Mouse (Mus musculus) hindbrain, embryonic 10.5 days (tissue): ENCODE measurements around the gene Slc2a9. TPM values are rescaled to one million over a fixed set of nuclear protein-coding genes. Genes with fewer than 3 reads are reported as not detected.

Experiments
- DNase-seq: peaks from one replicate; pipeline ENCODE4 v3.0.0-alpha.2; 2017; ENCODE audit warnings: low spot score
- H3K27ac ChIP-seq: fragments of 300-500 bp; sonication (generic); 2 replicates; pipeline ENCODE4 v1.5.1; 2016; ENCODE audit warnings: mild to moderate bottlenecking, moderate library complexity
- H3K27me3 ChIP-seq: fragments of 300-500 bp; sonication (generic); 2 replicates; pipeline ENCODE4 v1.6.1; 2016; ENCODE audit warnings: mild to moderate bottlenecking; ENCODE audit not compliant: poor library complexity, insufficient read depth, severe bottlenecking
- H3K36me3 ChIP-seq: fragments of 300-500 bp; sonication (generic); 2 replicates; pipeline ENCODE4 v1.6.1; 2016; ENCODE audit warnings: mild to moderate bottlenecking, moderate library complexity
- H3K4me1 ChIP-seq: fragments of 300-500 bp; sonication (generic); replicated peaks from 2 replicates; pipeline ENCODE4 v1.6.1; 2016; ENCODE audit warnings: mild to moderate bottlenecking
- H3K4me3 ChIP-seq: fragments of 300-500 bp; sonication (generic); 2 replicates; pipeline ENCODE4 v1.5.1; 2016; ENCODE audit warnings: mild to moderate bottlenecking, moderate library complexity
- H3K9me3 ChIP-seq: fragments of 300-500 bp; sonication (generic); 2 replicates; pipeline ENCODE4 v1.6.1; 2016; ENCODE audit warnings: mild to moderate bottlenecking, moderate library complexity
- WGBS: fragments of 180-500 bp; shearing (Covaris S2); methylation state at CpG from one replicate; pipeline ENCODE4 v1.1.7; 2016; 5-methylcytosine and 5-hydroxymethylcytosine counted together
- polyA plus RNA-seq: library from polyadenylated mRNA; unstranded; fragments of >200 nt; fragmentation: Nextera tagmentation; extraction: Ambion mirVana; gene quantifications from 2 replicates; pipeline ENCODE4 v1.2.1, GENCODE M21; 2016

Gene Slc2a9
- 0.11 and 0.44 TPM in 2 replicates for polyA plus RNA-seq

DNA sequence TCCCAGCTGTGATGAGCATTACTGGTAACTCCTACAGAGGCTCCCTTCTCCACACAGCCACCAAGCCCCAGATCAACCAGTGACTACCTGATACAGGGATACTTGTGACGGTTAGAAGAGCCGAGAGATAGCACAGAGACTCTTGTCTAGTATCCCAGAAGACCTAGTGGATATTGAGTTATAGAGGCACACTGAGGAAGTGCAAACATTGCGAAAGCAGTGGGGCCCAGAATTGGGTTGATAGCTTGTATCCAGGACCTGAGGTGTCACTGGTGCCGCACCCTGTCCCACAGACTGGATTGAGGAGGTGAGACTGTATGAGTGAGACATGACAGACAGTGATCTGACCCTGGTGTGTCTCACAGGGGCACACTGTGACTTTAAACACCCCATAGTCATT is at the start of gene Slc2a9:
Gene Slc2a9 (minus strand): TSS at position 152 of the 400 bp plus-strand sequence.
- DNase-seq = no peak
- no peak within 1 kb of the TSS for H3K4me3 ChIP-seq
- no peak within 1 kb of the TSS for H3K27ac ChIP-seq
- H3K9me3 ChIP-seq = no peaks in the 10 kb centered on the region
- 92% methylated on average over 4 of the region's 4 CpGs for WGBS
- no peaks in the 10 kb centered on the region for H3K27me3 ChIP-seq
- H3K36me3 ChIP-seq = no peaks in the 10 kb centered on the region
- H3K4me1 ChIP-seq = peaks cover 16% of the 10 kb centered on the region

DNA sequence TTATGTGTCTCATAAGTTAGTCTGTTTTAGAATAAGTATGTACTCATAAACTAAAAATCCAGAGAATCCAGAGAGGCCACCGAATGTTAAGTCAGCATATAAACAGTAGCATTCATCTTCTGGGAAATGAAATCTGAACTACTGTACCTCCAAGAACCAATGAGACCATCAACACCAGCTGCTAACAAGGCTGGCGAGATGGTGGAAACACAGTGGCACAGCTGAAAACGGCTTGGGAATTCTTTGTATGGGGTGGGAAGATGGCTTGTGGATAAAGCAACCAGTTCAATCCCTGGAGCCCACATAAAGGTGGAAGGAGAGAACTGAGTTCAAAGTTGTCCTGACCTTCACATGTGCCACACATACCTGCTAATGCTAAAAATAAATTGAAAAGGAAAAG is 49.7 kb upstream of the Slc2a9 start:
- Histone ChIP-seq H3K4me1 (peaks cover 8% of the 10 kb centered on the region; the same call in 1 of the 2 replicates), H3K36me3 (peaks cover 98% of the 10 kb centered on the region), H3K27ac (no peak overlapping the region), H3K27me3 (no peaks in the 10 kb centered on the region), H3K9me3 (no peaks in the 10 kb centered on the region), H3K4me3 (no peak overlapping the region)
- DNase-seq = no peak
- 92% methylated on average over 3 of the region's 3 CpGs for WGBS

DNA sequence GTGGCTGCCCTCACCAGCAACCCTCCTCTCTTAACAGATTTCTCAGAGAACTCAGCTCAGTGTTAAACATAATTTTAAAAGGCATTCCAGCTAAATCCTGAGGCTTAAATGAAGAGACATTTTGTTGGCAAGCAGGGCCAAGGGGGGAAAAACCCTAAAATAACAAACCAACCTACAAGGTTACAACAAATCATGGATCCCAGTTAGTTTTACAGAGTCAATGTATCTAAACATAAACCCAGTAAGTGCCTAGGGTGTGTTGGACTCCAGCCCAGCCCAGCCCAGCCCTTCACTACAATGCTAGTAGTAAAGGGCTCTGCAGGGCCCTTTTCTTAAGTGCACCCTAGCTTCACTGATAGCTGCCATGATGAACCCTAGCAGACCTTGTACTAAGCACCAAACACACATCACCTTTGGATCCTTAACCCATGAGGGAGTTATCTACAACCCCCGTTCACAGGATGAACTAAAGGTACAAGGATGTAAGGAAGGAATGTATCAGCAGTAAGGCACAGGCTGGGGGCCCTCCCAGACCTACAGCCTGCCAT is 47.4 kb upstream of the Slc2a9 start:
- WGBS = 94% methylated on average over 1 of the region's 1 CpGs
- no peaks in the 10 kb centered on the region for H3K27me3 ChIP-seq
- no peak overlapping the region for H3K27ac ChIP-seq
- peaks cover 100% of the 10 kb centered on the region for H3K36me3 ChIP-seq
- DNase-seq = no peak
- H3K9me3 ChIP-seq = no peaks in the 10 kb centered on the region
- no peak overlapping the region for H3K4me3 ChIP-seq
- peaks cover 8% of the 10 kb centered on the region; the same call in 1 of the 2 replicates for H3K4me1 ChIP-seq

DNA sequence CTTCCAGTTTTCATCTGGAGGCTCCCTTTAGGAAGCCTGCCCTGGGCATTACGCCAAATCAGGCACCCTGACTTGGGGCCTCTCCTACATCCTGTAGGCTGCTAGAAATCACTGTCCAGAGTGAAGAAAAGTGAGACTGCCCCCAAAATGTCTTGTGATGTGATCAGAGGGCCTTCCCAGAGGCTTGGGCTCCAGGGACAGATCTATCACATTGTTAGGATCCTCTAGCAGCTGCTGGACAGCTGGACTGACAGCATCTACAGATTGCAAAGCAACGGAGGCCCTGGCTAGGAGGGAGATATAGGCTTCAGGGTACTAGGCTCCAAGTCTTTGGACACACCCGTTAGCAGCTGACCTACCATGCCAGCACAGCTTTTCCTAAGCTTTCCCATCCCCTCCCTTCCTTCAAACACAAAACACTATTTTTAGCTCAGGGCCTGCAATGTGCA is 46.5 kb upstream of the Slc2a9 start:
- H3K27me3 ChIP-seq = no peaks in the 10 kb centered on the region
- H3K27ac ChIP-seq = no peak overlapping the region
- no peak overlapping the region for H3K4me3 ChIP-seq
- peaks cover 100% of the 10 kb centered on the region for H3K36me3 ChIP-seq
- DNase-seq = no peak
- H3K4me1 ChIP-seq = peaks cover 5% of the 10 kb centered on the region; the same call in 1 of the 2 replicates
- 87% methylated on average over 3 of the region's 3 CpGs for WGBS
- no peaks in the 10 kb centered on the region for H3K9me3 ChIP-seq

DNA sequence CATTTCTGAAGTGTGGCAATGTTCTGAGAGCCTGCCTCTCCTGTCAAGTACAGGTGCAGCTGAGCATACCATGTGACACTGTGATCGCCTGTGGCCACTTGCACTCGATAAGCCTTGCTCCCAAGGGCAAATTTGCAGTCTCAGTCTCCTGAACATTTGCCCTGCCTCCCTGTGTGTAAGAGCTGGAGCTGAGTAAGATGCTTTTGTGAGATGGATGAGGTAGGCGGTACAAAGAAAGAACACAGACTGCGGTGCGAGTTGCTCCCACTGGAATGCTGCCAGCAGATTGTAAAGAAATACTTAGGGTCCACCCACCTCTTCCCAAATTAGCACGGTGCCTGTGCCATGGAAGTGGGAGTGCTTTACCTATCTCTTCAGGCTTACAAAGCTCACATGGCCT is 44.4 kb upstream of the Slc2a9 start:
- Histone ChIP-seq H3K27me3 (no peaks in the 10 kb centered on the region), H3K27ac (no peak overlapping the region), H3K9me3 (no peaks in the 10 kb centered on the region), H3K36me3 (peaks cover 100% of the 10 kb centered on the region), H3K4me1 (no peaks in the 10 kb centered on the region), H3K4me3 (no peak overlapping the region)
- 80% methylated on average over 6 of the region's 6 CpGs for WGBS
- DNase-seq = no peak

DNA sequence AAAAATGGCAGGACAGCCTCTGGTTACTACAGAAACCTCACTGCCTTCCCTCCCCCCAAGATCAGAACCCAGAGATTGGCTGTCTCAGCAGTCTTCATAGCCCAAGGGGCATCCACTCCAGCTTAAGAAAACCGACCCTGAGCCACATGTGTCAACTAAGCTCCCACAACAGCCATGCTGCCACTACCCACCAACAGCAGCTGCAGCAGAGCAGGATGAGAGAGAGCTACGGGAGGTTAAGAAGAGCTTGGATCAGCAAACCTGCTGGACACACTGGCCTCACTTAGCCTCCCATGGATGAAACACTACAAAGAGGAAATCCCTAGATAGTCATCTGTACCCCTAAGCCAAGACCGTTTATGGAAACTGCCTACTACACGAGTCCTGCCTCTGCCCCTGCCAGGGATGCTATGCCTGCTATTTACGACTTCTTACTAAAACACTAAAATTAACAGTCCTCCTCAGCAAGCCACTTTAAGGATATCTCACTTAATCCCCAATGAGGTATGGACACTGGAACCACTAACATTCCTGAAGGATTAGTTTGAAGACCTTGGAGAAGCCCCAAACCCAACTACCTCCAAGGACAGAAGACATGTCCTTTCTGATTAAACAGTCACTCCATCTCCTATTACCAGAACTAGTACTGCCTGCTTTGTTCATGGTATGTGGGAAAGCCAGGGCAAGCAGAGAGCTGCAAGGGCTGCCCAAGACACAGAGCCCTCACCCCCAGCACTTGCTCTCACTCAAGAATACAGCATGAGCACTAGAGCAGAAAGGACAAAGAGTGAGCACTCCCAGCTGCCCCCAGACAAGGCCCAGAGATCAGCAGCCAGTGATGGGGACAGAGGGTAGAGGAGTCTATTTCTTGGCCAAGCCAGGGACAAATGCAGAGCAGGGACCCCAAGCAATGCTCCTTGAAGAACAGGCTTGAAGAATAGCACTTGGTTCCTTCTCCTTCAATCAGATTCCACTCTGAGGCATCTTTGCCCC is 41.8 kb upstream of the Slc2a9 start:
- WGBS = 82% methylated on average over 5 of the region's 5 CpGs
- no peak for DNase-seq
- Histone ChIP-seq H3K36me3 (peaks cover 100% of the 10 kb centered on the region), H3K27ac (no peak overlapping the region), H3K4me3 (no peak overlapping the region), H3K4me1 (no peaks in the 10 kb centered on the region), H3K27me3 (no peaks in the 10 kb centered on the region), H3K9me3 (no peaks in the 10 kb centered on the region)

DNA sequence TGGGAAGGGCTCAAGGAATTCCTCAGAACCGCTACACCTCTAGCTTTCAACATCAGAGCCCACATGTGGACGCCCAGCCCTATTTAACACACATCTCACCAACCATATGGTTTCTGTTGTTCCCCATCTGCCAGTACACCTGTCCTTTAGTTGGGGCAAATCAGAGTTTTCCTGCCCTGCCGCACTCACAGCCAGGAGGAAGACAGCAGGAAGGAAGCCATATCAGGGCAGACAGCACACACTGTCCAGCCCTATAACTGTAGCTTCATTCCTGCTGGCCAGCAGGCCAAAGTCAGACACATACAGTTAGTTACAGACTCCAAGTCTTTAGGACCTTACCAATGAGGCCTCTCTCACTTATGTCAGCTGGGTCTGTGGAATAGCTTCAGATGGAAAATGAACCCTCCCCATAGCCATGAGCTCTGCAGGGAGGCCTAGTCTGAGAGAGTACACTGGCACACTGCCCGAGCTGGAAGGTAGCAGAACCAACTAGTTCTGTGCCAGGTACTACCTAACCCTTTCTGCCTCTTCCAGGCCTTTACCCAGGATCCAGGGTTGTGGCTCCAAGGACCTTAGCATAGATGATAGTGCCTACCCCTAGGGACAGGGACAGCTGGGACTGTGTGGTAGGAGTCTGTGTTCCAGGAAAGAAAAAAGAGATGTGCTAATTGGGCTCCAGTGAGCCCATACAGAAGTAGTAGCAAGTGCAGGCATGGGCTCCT is 40.7 kb upstream of the Slc2a9 start:
- whole genome bisulfite sequencing = 93% methylated on average over 4 of the region's 4 CpGs
- no peaks in the 10 kb centered on the region for H3K4me1 ChIP-seq
- no peak overlapping the region for H3K27ac ChIP-seq
- H3K36me3 ChIP-seq = peaks cover 100% of the 10 kb centered on the region
- H3K9me3 ChIP-seq = no peaks in the 10 kb centered on the region
- DNase-seq = no peak
- H3K4me3 ChIP-seq = no peak overlapping the region
- H3K27me3 ChIP-seq = no peaks in the 10 kb centered on the region

DNA sequence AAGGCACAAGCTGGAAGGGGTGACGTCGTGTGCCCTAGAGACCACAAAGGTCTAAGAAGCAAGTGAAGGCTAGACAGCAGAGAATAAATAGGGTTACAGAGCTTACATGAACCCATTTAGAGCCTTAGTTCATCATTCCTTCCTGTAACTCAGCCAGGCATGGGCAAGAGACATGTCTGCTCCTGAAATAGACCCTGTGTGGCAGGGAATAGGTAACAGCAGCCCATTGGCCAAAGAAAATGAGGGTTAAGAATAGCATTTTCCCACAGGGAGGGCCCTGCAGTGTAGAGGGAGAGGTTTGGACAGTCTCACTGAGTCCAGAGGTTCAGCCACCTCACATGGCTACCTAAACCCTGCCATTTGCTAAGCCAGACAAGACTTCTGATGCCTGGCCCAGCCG is 38.8 kb upstream of the Slc2a9 start:
- no peaks in the 10 kb centered on the region for H3K27me3 ChIP-seq
- H3K4me1 ChIP-seq = no peaks in the 10 kb centered on the region
- H3K9me3 ChIP-seq = no peaks in the 10 kb centered on the region
- H3K4me3 ChIP-seq = no peak overlapping the region
- H3K36me3 ChIP-seq = peaks cover 100% of the 10 kb centered on the region
- WGBS = 94% methylated on average over 3 of the region's 3 CpGs
- no peak overlapping the region for H3K27ac ChIP-seq
- no peak for DNase-seq

DNA sequence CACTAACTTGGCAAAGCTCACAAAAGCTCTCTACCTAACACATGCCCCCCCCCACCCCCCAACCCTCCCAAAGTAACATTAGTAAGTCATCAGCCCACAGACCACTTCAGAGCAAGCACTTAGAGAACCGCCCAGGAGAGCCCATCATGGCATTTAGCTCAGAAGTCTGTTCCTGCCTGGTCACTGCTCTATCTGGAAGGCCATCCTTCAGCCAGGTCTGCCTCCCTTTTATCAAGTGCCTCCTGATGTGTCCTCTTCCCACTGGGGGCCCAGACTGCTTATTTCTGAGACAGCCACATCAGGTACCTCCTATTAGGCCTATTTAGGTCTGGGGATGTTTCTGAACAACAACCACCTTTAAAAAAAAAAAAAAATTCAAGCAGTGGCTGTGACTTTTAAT is 38.0 kb upstream of the Slc2a9 start:
- DNase-seq = no peak
- H3K4me3 ChIP-seq = no peak overlapping the region
- H3K36me3 ChIP-seq = peaks cover 100% of the 10 kb centered on the region
- no peaks in the 10 kb centered on the region for H3K9me3 ChIP-seq
- no peaks in the 10 kb centered on the region for H3K27me3 ChIP-seq
- H3K4me1 ChIP-seq = no peaks in the 10 kb centered on the region
- 90% methylated on average over 1 of the region's 1 CpGs for WGBS
- no peak overlapping the region for H3K27ac ChIP-seq

DNA sequence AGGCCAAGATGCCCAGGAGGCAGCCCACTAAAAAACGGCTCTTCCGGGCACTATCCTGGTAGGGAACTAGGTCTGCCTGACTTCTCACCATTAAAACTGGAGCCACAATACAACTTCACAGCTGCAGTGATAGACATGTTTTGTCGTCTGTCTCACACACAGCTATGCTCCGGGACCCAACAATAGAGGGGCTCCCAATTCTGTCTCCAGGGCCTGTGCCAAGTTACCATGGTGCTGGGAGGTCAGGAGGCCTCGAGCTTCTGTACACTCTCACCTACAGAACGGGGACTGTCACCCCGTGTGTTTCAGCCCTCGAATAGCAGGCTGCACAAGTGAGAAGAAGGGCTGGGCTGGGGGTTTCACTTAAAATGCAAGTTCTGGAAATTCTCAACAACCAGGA is 35.6 kb upstream of the Slc2a9 start:
- no peak for DNase-seq
- 90% methylated on average over 8 of the region's 8 CpGs for WGBS
- H3K36me3 ChIP-seq = peaks cover 100% of the 10 kb centered on the region
- H3K9me3 ChIP-seq = no peaks in the 10 kb centered on the region
- no peaks in the 10 kb centered on the region for H3K4me1 ChIP-seq
- no peak overlapping the region for H3K4me3 ChIP-seq
- no peaks in the 10 kb centered on the region for H3K27me3 ChIP-seq
- no peak overlapping the region for H3K27ac ChIP-seq

DNA sequence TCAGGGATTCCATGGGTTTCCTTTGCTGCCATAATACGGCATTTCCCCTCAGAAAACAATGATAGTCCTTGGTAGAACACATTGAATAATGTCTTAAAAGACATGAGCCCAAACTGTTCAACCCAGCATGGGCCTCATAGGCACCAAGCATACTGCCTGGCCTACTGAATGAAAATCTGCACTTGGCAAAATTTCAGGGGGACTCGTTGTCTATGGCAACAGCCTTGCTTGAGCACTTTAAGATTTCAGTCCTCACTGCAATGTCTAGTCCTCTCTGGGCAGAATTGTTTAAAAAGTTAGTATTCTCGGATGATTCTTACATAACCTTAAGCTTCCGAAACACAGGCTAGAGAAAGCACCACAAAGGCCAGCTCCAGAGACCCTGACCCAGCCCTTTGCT is 34.9 kb upstream of the Slc2a9 start:
- Histone ChIP-seq H3K9me3 (no peaks in the 10 kb centered on the region), H3K4me3 (no peak overlapping the region), H3K4me1 (no peaks in the 10 kb centered on the region), H3K27me3 (no peaks in the 10 kb centered on the region), H3K27ac (no peak overlapping the region), H3K36me3 (peaks cover 100% of the 10 kb centered on the region)
- no peak for DNase-seq
- WGBS = 94% methylated on average over 4 of the region's 4 CpGs

DNA sequence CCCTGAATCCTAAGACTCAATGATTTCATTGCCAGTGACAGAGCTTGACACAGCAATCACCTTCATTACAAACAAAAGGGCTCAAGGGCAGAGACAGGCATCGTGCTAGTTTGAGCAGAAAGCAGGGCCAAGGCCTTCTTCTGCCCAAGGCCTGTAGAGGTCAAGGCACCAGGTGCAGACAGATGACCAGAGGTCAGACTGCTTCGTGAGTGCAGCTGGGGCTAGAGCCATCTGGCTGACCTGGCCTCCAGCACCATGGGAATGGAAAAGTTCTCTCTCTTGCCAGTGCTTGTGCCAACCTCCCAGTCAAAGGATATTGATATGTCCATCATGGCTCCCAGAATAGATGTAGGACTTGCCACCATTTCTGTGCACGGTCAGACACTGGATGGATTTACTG is 33.9 kb upstream of the Slc2a9 start:
- H3K27ac ChIP-seq = no peak overlapping the region
- H3K9me3 ChIP-seq = no peaks in the 10 kb centered on the region
- DNase-seq = no peak
- H3K4me3 ChIP-seq = no peak overlapping the region
- no peaks in the 10 kb centered on the region for H3K27me3 ChIP-seq
- peaks cover 100% of the 10 kb centered on the region for H3K36me3 ChIP-seq
- H3K4me1 ChIP-seq = no peaks in the 10 kb centered on the region
- 84% methylated on average over 3 of the region's 3 CpGs for WGBS

DNA sequence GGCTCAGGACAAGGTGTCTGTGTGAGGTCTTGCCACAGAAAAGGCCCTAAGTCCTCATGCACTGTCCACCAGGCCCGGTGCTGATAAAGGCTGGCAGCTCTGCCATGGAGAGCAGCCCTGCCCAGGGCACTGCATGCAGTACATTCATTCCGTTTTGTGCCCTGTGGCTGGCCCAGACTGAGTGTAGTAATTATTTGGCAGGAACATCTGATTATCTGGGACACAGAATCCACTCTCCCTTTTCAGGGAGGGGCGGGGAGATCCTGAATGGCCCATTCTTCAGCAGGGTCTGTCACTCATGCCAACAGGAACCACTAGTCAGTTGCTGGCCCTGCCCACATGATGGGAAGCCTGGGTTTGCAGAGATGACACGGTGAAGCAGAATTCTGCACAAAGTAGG is 29.1 kb upstream of the Slc2a9 start:
- no peaks in the 10 kb centered on the region for H3K4me1 ChIP-seq
- no peak for DNase-seq
- no peaks in the 10 kb centered on the region for H3K9me3 ChIP-seq
- 88% methylated on average over 4 of the region's 4 CpGs for WGBS
- H3K27ac ChIP-seq = no peak overlapping the region
- H3K4me3 ChIP-seq = no peak overlapping the region
- H3K27me3 ChIP-seq = no peaks in the 10 kb centered on the region
- H3K36me3 ChIP-seq = peaks cover 100% of the 10 kb centered on the region
